Mouse (Mus musculus): ENCODE results near the gene Snd1.

Gene Snd1

DNA sequence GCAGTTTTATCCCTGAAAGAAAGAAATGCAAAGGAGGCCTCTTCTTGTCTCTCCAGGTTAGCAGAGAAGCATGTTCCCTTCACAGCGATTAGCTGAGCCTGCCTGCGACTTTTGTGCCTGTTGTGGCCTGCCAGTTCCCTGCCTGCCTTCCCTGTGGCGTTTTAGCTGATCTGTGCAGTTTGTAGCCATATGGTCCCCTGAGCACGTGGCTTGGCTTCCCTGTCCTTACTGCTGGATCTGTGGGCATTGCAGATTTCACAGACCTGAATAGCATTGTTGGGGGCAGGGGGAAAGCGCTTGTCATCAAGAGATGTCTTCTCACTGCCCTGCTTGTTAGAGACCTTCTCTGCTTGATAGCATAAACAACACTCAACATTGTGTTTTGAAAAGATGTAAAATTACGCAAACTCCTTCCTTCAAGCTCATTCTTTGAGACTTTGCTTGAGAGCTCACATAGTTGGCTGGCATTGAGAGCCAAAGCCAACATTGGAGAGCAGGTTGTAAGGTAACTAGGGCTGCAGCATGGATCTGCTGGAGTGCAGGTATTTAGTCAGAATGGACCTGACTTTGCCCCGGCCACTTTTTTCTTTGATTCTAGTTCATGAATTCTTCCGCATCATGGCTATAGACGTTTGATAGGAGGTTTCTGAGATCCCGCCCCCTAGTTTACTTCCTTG lies 63.0 kb downstream of the Snd1 start:
- in situ Hi-C loops (cut with MboI, MseI), result loop anchor here (10.0 kb wide), 1 partner anchor 487 kb away; no protein-coding TSS in a partner anchor

DNA sequence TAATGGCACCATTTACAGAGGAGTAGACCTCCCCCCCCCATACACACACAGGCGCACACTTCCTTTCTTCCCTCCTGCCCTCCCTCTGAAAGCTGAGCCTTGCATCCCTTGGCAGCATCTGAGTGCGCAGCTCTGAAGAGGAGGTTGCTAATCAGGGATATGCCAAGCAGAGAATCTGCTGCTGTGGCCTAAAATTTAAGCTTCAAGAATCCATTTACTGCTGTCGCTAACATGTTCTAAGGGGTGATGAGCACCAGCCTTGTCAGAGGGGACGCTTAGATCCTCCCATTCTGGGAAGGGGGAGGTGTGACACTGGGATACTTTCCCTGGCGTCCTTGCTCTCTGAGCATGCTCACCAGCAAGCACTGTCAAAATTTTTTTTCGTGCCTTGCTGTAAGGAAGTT lies 67.4 kb downstream of the Snd1 start:
- in situ Hi-C loops (cut with MboI, MseI), result no loop called here

DNA sequence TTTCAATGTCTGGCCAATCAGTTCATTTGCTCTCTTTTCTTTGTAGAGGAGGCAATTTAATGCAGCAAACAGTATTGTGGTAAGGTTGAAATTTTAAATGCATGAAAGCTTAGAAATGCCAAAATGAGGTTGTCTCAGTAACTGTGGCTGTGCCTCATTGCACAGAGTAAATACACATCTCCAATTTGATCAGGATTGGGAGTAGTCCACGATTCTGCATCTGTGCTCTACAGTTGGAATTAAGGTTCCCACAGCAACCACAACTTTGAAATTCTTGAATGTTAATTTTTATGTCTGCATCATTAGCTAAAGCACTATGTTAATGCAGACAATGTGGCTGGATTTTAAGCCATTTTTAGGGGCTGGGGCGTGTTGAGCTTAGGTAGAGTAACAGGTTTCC lies 72.0 kb downstream of the Snd1 start:
- in situ Hi-C loops (cut with MboI, MseI), result no loop called here

DNA sequence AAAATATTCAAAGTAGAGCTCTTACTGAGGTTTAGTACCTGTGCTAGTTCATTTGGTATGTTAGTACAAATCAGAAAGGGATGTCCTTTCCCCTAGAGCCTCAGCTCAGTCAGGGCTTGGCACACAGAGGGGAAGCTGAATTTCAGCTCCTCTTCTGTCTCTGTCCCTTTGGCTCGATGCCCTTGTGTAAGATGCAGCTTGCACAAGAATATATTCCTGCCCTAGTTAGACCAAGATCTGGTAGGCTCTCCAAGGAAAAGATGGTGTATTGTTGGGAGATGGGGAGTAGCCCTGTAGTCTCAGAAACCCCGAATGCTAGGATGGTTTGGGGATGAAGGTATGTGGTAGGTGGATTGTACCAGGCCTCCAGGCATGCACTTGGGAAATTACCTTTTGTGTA lies 74.4 kb downstream of the Snd1 start:
- in situ Hi-C loops (cut with MboI, MseI), result no loop called here

DNA sequence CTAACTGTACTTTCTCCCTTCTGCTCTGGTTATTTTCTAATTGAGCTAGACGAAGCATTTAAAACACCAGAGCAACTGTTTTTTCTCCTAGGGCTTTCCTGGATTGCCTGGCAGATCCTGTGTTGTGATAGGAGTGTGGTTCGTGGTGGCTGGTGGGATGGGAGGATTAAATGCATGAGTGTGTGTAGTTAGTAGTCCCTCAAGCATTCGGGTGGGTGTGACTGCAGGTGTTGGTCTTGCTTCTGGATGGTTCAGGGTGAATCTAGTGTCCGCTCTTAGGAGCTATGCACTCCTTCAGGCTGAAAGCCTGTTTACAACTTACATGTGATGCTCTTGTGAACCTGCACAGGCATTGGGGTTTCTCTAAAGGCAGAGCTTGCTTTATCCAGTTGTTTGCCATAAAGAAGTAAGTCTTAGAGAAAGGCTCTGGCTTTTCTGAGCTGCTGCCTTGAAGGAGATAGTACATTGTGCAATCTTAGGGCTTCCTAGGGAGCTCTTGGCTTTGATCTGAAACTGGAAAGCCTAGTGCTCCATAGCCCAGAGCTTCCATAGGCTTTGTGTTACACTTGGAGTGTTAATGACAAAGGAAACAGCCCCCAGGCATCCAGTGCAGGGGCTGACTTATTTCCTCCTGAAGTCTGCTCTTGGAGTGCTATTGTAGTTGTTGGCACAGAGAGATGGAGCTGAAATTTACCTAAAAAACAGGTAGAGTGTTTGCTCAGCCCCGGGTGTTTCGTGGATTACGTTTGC lies 75.5 kb downstream of the Snd1 start:
- in situ Hi-C loops (cut with MboI, MseI), result no loop called here

DNA sequence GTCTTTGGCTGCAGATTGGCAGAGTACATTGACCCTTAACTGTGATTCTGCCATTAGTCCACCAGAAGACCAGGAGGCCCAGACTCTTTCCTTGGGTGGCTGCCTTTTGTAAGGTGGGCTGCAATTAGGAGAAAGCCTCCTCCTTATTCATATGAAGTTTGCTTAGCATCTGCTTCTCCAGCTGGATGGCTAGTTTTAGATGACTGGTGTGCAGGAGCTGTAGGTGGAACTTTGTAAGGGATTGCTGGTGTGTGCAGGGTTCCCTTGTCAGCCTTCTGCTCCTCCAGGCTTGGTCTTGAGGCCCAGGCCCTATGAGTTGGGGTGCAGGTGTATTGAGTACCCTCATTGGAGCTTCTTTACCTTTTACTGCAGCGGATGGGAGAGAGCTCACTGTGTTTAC lies 79.5 kb downstream of the Snd1 start:
- in situ Hi-C loops (cut with MboI, MseI), result no loop called here

DNA sequence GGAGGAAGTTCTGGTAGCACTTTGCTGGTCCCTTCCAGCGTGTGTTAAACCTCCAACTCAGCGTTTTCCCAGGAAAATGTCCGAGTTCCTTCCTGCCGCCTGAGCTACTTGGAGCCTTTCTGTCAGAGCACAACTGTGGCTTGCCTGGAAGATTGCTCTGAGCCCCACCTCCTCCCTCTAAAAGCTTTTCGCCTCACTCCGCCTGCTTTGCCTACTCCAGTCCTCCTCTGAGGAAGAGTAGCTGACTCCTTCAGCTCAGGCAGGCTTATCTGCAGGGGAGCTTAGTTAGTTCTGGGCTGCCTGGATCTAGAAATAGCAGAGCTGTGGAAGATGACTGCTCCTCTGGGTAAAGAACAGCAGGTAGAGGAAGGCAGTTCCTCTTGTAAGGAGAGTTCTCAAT lies 80.1 kb downstream of the Snd1 start:
- in situ Hi-C loops (cut with MboI, MseI), result no loop called here

DNA sequence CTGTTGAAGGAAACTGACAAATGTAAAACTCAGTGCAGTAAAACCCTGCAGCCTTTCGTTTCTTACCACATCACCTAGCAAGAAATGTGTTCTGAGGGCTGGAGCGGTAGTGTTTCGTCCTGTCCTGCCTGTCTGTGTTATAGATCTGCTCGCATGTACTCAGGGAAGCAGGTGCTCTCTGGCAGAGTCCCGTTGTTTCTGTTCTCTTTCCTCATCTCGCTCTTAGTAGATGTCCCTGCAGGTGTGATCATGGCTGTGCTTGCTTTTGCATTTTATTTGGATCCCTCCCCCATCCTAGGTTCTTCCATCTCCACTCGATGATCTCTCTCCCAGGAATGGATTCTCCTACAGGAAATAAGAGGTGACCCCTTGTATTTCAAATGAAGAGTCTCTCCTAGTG lies 80.5 kb downstream of the Snd1 start:
- in situ Hi-C loops (cut with MboI, MseI), result no loop called here

DNA sequence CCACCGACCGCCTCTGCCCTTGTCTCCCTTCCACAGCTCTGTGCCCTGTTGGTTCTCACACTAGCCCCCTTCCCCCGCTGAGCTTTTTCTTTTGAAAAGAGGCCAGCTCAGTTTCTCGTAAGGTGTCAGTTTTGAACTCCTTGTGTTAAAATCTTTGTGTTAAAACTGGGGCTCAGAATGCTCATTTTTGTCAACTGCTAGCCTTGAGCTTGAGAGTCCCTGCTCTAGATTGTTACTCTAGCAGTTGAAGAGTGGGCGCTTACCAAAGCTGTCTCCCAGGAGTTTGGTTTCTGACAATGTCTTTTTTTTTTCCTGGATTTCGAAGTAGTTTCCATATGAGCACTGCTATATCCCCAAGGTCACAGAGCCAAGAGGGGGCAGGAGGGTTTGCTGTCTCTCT lies 82.8 kb downstream of the Snd1 start:
- in situ Hi-C loops (cut with MboI, MseI), result no loop called here

DNA sequence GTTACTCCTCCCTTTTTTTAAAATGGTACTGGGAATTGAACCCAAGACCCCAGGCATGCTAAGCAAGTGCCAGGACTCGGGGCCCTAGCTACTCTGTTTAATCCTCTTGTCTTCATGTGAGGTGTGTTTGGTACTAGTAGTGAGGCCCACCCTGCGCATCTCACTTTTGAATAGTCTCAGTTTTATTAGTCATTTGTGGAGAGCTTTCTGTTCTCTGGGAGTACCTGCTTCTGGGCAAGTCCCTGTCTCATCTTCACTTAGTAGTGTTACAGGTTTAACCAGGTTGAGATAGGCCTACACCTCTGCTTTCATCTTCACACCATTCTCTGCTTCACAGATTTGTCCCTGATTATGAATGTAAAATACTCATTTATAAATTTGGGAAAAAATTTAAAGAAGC lies 84.5 kb downstream of the Snd1 start:
- in situ Hi-C loops (cut with MboI, MseI), result no loop called here

DNA sequence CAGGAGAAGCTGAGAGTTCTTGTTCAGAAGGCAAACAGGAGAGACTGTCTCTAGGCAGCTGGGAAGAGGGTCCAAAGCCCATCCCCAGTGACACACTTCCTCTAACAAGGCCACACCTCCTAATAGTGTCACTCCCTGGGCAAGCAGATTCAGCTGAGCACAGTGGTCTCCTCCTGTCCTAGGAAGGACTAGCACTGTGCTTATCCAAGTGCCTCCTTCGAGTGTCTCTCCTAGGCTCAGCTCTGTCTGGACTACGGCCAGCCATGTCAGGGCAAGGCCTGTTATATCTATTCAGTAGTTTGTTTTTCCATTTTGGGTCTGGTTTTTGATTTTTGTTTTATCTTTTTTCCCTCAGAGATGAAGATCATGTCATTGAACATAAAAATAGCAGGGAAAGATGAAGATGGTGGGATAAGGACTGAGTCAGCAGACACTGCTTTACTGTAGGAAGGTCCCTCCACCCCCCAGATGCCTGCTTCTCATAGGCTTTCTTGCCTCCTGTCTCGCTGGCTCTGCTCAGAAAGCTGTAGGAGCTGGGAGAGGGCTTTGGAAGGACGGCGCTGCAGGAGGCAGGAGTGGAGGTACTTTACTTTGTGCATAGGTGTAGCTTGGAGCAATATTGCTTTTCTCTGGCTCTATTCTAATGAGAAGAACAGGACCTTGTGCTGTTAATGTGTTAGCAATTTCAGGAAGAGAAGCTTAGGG lies 86.5 kb downstream of the Snd1 start:
- in situ Hi-C loops (cut with MboI, MseI), result no loop called here

DNA sequence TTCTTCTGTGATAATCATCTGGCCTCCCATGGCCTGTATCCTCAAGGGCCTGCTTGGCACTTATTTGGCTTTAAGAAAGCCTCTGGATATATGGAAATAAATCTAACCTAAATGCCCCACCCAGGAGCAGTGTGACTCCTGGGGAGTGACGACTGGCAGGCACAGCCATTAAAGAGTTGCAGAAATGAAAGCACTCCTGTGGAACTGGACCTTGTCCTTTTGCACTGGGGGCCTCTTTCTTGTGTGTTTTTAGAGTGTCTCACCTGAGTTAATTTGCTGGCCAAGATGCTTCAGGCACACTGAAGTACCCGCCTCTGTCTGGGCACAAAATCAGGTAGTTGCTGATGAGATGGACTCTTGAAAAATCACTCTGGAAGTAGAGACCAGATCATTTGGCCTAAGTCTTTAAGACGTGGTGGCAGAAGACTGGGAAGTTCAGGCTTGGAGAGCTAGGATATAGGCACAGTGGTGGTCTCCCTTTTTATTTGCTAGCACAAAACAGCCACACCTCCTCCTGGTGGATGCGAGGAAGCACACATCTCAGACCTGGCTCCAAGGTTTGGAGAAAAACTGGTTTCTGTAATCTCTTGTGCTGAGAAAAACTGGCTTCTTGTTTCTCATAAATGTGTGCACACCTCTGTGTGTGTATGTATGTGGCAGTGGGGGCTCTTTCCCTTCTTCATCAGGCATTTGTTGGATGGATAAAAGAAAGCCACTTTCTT lies 87.5 kb downstream of the Snd1 start:
- in situ Hi-C loops (cut with MboI, MseI), result no loop called here

DNA sequence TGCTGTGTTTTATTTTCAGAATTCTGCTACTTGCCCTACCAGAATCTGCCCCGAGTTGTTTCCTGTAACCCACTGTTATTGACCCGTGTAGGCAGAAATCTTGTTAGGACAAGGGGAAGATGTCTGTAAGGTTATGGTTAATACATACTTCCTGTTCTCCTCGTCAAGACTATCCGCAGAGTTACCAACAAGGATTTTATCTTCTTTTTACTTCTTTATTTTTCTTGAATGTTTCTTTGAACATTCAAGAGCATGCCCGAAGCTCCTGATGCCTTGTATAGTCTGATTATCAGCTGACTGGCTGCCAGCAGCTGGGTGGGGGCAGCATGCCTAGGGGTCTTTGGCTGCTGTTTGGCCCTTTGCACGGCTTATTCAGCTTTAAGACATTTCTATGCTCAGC lies 93.0 kb downstream of the Snd1 start:
- in situ Hi-C loops (cut with MboI, MseI), result no loop called here

DNA sequence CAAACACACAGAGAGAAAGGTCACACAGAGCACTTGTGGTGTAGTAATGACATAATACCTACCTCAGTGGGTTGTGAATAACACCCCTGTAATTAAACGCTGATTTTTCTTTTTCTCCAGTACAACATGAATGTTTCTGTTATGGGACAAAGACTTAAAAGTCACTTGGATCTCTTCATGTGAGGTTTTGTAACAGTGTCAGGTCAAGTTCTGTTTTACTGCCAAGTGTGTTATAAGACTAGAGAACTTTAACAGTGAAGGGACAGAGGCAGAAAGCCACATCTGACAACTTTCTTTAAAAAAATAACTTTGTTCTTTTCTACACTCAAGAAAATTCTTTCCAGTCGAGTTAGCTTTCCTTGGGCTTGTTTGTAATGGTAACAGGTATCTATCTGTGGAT lies 97.0 kb downstream of the Snd1 start:
- in situ Hi-C loops (cut with MboI, MseI), result no loop called here

DNA sequence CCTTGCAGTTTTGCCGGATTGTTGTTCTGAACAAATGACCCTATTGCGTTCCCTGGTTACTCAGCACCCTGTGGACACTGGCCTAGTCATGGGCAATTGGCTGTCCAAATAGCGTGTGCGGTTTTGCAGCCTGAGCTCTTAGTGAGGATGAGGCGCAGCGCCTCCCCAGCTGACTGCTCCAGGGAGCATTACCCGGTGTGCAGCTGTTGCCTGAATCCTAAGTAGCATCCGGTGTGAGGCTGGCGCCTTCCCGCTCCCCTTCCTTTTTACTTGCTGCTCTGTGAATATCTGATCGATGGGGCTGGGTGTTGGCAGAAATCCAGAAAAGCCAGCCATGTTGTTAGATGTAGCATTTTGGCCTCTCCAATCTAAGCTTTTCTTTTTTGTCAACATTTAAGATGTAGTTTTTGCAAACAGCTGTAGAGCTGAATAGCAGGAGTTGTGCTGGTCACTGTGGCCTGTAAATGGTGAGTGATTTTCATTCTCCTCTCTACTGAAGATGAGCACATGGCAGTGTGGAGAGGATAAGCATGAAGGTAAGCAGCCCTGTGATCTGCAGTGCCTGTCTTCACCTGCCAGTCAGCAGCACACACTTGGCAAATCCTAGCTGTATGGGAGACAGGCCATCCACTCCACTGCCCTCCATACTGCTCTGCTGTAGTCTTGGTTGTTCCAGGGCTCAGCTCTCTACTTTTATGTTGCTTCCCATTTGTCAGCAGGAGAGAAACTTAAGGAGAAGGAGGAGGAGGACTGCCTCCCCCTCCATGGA lies 98.2 kb downstream of the Snd1 start:
- in situ Hi-C loops (cut with MboI, MseI), result no loop called here

DNA sequence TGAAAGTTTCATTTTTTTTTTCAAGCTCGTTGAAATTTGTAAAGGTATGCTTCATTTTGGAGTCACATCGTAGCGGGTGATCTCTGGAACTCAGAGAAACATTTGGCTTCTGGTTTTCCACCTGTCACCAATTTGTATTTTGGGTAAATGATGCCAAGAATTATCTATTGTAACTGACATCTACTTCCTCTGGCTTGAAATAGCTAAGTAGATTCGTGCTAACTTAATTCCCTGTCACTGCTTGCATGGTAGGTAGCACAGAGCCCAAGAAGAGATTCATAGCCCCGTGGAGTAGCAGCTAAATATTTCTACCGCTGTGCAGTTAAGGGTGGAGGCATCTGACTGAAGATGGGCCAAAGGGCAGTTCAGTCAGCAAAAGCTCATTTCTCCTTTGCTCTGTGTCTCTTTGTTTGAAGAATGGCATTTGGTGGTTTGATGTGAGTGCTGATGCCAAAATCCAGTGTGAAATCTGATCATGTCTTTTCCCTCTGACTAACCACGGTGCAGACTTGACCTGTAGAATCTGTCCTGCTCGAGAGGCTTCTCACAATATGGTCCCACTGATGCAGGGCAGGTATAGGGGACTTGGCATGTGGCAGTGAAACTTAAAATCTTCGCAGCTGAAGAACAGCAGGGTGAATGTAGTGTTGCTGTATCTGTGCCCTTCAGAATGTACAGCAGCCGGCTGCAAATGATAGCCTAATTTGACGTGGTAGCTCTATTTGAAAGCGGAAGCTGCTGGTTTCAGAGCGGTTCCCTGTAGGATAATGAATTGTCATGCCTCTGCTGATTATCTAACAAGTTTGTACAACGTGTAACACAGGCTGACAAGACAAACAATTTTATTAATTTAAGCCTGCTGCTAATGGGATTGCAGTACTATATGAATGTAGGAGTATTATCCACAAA lies 101.7 kb downstream of the Snd1 start:
- in situ Hi-C loops (cut with MboI, MseI), result no loop called here

DNA sequence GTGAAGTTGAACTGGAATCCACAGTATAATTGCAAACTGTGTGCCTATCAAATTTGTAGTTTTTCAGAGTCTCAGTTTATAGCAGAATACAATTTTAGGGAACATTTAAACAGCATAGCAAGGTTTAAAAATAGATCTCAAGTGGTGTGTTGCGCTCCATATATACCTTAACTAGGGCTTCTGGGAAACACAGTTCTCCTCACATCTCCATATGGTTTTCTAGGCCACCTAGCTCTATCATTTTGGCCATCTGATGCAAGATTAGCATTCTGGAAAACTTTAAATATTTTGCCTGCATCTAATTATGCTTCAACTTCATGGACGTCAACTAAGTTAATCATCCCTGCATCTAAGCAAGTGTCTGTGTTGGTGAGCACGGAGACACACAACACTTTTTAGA lies 107.9 kb downstream of the Snd1 start:
- in situ Hi-C loops (cut with MboI, MseI), result no loop called here

DNA sequence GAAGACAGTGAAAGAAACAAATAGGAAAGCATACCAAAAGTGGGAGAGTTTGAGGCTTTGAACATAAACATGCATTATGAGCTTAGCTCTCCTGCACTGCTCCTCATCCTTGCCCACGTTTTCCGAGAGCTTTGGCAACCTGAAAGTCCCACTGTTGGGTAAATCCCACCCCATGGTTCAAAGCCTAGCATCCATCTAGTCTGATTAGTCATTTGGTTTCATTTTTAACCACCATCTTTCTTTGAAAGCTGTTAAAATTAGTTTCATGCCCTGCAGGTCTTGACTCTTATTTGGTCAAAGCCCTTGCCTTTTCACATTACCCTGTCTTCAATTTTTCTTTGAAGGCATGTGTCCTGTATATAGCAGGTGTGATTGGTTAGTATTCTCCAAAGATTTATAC lies 108.5 kb downstream of the Snd1 start:
- in situ Hi-C loops (cut with MboI, MseI), result no loop called here

DNA sequence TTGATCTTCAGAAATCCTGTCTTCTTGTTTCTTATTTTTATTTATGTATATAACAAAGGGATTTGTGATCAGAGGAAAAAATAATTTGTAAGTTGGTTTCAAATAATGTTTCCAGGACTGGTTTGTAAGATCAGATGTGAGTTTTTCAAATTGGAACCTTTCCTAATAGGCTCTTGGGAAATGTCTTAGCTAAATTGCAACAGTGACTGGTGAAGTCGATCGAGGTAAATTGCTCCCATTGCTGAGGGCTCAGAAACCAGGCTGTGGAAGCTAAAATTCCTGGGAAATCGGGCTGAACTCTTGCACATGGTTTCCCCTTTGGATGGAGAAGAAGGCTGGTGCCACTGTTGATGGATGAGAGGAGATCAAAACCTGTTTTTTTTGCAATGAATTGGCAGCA lies 111.9 kb downstream of the Snd1 start:
- in situ Hi-C loops (cut with MboI, MseI), result no loop called here

DNA sequence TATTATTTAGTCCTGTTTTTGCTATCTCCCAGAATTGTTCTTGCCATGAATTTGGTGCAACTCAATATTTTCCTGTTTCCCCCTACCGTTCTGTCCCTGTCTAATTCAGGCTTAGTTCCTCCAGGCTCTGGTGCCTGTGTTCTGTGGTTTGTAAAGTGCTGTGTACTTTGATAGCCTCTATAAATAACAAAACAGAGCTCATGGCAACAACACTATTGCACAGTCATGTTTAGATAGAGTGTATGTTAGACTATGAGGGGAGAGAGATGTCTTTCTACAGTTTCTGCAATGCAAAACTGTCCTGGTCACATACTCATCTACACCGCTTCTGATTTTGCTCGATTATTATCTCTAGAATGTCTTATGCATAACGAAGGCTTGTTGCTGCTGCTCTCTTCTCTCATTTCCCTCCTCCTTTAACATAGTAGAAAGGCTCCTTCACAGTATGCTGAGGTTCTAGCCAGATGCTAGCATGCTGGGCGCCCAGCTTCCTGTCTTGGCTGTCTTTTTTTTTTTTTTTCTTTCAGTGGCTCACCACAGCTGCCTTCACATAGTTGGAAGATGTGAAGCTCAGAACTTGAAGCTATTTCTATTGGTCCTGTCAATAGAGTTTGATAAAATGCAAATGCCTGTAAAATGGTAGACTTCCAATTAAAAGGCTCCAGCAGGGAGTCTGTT lies 113.7 kb downstream of the Snd1 start:
- in situ Hi-C loops (cut with MboI, MseI), result no loop called here

Measured in T-helper 1 cell (primary cell).